28 mouse cellular contexts compared by ENCODE assay signal in genomic region chr8:84261098-84261497, GRCm38 (mm10). TPM values are rescaled to one million over a fixed set of nuclear protein-coding genes. Genes with fewer than 3 reads are reported as not detected.
A peak's percentile ranks its signal among the peaks of the same experiment; 100 is the strongest.
DNase-seq lines count a peak whose midpoint lies in the region; ATAC-seq and TF ChIP-seq lines count a peak whose summit lies in the region.
"Had no signal": no experiment of that assay in that cellular context is flagged by ENCODE, and none has a peak within 500 bp of the region (broad histone marks: within the 10 kb centered on the region; RNA-seq: fewer than 3 reads in every experiment).

No protein-coding gene starts in this region.

- TF ChIP-seq CTCF in layer of hippocampus, adult 2 months (conservative IDR thresholded peaks at IDR 0.05) = no peak

- no peak overlapping the region for H3K4me3 ChIP-seq in layer of hippocampus, adult 2 months
- H3K4me3 ChIP-seq: embryonic facial prominence, embryonic 13.5 days; embryonic facial prominence, embryonic 15.5 days; erythroblast, embryonic 14.5 days; forebrain, embryonic 10.5 days; forebrain, embryonic 12.5 days had no signal

- no peak for ATAC-seq in megakaryocyte progenitor cell, adult 5-6 weeks (replicated peaks; ENCODE audit: poor library complexity)
- ATAC-seq: activated CD4-positive, CD25-positive, alpha-beta regulatory T cell, adult 4 months; CD4-positive, CD25-positive, alpha-beta regulatory T cell, adult 4 months; forebrain, embryonic 14.5 days; Patski had no signal

- peak overlapping the region; percentile 28; the same call in 1 of the 2 replicates for H3K27ac ChIP-seq in layer of hippocampus, adult 2 months
- H3K27ac ChIP-seq: embryonic facial prominence, embryonic 13.5 days; embryonic facial prominence, embryonic 15.5 days; forebrain, embryonic 10.5 days; forebrain, embryonic 12.5 days had no signal

- peak; percentile 28 to 40 for DNase-seq in frontal cortex, postnatal 36 days (ENCODE audit: low spot score in 2 of 2)
- DNase-seq in frontal cortex, postnatal 25 days (ENCODE audit: low spot score in 2 of 2) = no peak
- no peak for DNase-seq in layer of hippocampus, adult 2 months (ENCODE audit: low spot score in 2 of 2)
- DNase-seq in layer of hippocampus, adult 9-10 months (ENCODE audit: low spot score) = no peak
- peak; percentile 42 for DNase-seq in right cerebral cortex, adult 18-20 months
- no peak for DNase-seq in right cerebral cortex, postnatal 25 days
- DNase-seq in brain, adult 2 months (ENCODE audit: low read depth, low spot score) = peak; percentile 79
- DNase-seq: adrenal gland, adult 8-10 months; adrenal gland, postnatal 14 days; adrenal gland, postnatal 36 days; B cell, adult 2 months; cerebellum, adult 11 months; cerebellum, adult 18-20 months; cerebellum, adult 8-10 months; cerebellum, adult 9-11 months; cerebellum, postnatal 14 days; cerebellum, postnatal 36 days; embryo, embryonic 11 days had no signal

RNA-seq across cellular contexts. Expression of gene Mri1, which starts 4.0 kb away (rescaled TPM):
- total RNA-seq in layer of hippocampus, adult 2 months (2021) = 10 to 100 TPM; 19.0 to 21.9 TPM
- total RNA-seq in megakaryocyte progenitor cell, adult 5-6 weeks (2015) = 34.3 and 39.1 TPM in 2 replicates
- total RNA-seq in megakaryocyte progenitor cell, adult 5-6 weeks (2017) = 13.8 and 17.4 TPM in 2 replicates

RNA-seq across cellular contexts. Expression of gene Ccdc130, which starts 9.1 kb away (rescaled TPM):
- total RNA-seq in layer of hippocampus, adult 2 months (2021) = 10 to 100 TPM; 31.9 to 35.9 TPM
- total RNA-seq in megakaryocyte progenitor cell, adult 5-6 weeks (2015) = 18.6 and 19.4 TPM in 2 replicates
- 6.8 and 17.0 TPM in 2 replicates for total RNA-seq in megakaryocyte progenitor cell, adult 5-6 weeks (2017)

RNA-seq across cellular contexts. Expression of gene D8Ertd738e, which starts 11.6 kb away (rescaled TPM):
- 100 to 1,000 TPM; 143 to 146 TPM for total RNA-seq in layer of hippocampus, adult 2 months (2021)
- total RNA-seq in megakaryocyte progenitor cell, adult 5-6 weeks (2015) = 121 and 132 TPM in 2 replicates
- total RNA-seq in megakaryocyte progenitor cell, adult 5-6 weeks (2017) = 63.4 and 107 TPM in 2 replicates

RNA-seq across cellular contexts. Expression of gene Zswim4, which starts 24.2 kb away (rescaled TPM):
- 10 to 100 TPM; 18.0 to 19.3 TPM for total RNA-seq in layer of hippocampus, adult 2 months (2021)
- 3.2 and 3.4 TPM in 2 replicates for total RNA-seq in megakaryocyte progenitor cell, adult 5-6 weeks (2015)
- 4.2 and 5.0 TPM in 2 replicates for total RNA-seq in megakaryocyte progenitor cell, adult 5-6 weeks (2017)

Comparison
In these comparisons a context has a peak if more than half of its experiments do, and no peak if none do; other contexts are left out.
1. DNase-seq: peak in frontal cortex, postnatal 36 days (2 of 2), right cerebral cortex, adult 18-20 months (single experiment) and brain, adult 2 months (single experiment); none in frontal cortex, postnatal 25 days (0 of 2), layer of hippocampus, adult 2 months (0 of 2), layer of hippocampus, adult 9-10 months (single experiment) and right cerebral cortex, postnatal 25 days (single experiment).